Mouse (Mus musculus): ENCODE results near the gene Grik4. TPM values are rescaled to one million over a fixed set of nuclear protein-coding genes. Genes with fewer than 3 reads are reported as not detected.

Grik4 gene
- polyA plus RNA-seq, 1 experiment, result 0.35 TPM

GRCm38 (mm10) chr9:42861711-42862110, 82.6 kb downstream of the Grik4 start:
- no peaks in the 10 kb centered on the region for H3K36me3 ChIP-seq (ENCODE audit: control insufficient read depth, insufficient read depth, low read length)
- peaks cover 5% of the 10 kb centered on the region for H3K4me1 ChIP-seq (ENCODE audit: control insufficient read depth, insufficient read depth, insufficient read length, low read length)
- H3K4me3 ChIP-seq (ENCODE audit: low read depth, low read length), result no peak overlapping the region
- H3K27me3 ChIP-seq (ENCODE audit: control insufficient read depth, insufficient read depth, low read length), result no peaks in the 10 kb centered on the region
- WGBS, result 66% methylated on average over 6 of the region's 6 CpGs
- no peak overlapping the region for H3K27ac ChIP-seq (ENCODE audit: insufficient read depth, low read depth, low read length)
- no peak for TF ChIP-seq CTCF (IDR thresholded peaks at IDR 0.05; ENCODE audit: extremely low read depth, insufficient read length, insufficient replicate concordance, low read depth, low read length)
- TF ChIP-seq POLR2A (IDR thresholded peaks at IDR 0.05; ENCODE audit: low read depth, low read length), result no peak

GRCm38 (mm10) chr9:42861238-42861637, 83.1 kb downstream of the Grik4 start:
- 38% methylated on average over 11 of the region's 11 CpGs for WGBS
- Histone ChIP-seq H3K27ac (ENCODE audit: insufficient read depth, low read depth, low read length) (no peak overlapping the region), H3K4me1 (ENCODE audit: control insufficient read depth, insufficient read depth, insufficient read length, low read length) (peaks cover 5% of the 10 kb centered on the region), H3K27me3 (ENCODE audit: control insufficient read depth, insufficient read depth, low read length) (no peaks in the 10 kb centered on the region), H3K4me3 (ENCODE audit: low read depth, low read length) (no peak overlapping the region), H3K36me3 (ENCODE audit: control insufficient read depth, insufficient read depth, low read length) (no peaks in the 10 kb centered on the region)
- no peak for TF ChIP-seq POLR2A (IDR thresholded peaks at IDR 0.05; ENCODE audit: low read depth, low read length)
- TF ChIP-seq CTCF (IDR thresholded peaks at IDR 0.05; ENCODE audit: extremely low read depth, insufficient read length, insufficient replicate concordance, low read depth, low read length), result no peak

- Histone ChIP-seq H3K4me3 (ENCODE audit: low read depth, low read length) (no peak overlapping the region), H3K27ac (ENCODE audit: insufficient read depth, low read depth, low read length) (no peak overlapping the region), H3K27me3 (ENCODE audit: control insufficient read depth, insufficient read depth, low read length) (no peaks in the 10 kb centered on the region), H3K4me1 (ENCODE audit: control insufficient read depth, insufficient read depth, insufficient read length, low read length) (peaks cover 2% of the 10 kb centered on the region; the same call in 1 of the 2 replicates), H3K36me3 (ENCODE audit: control insufficient read depth, insufficient read depth, low read length) (no peaks in the 10 kb centered on the region)
- WGBS, result 72% methylated on average over 10 of the region's 10 CpGs
- TF ChIP-seq POLR2A (IDR thresholded peaks at IDR 0.05; ENCODE audit: low read depth, low read length) (no peak), CTCF (IDR thresholded peaks at IDR 0.05; ENCODE audit: extremely low read depth, insufficient read length, insufficient replicate concordance, low read depth, low read length) (no peak)
These were observed 84.1 kb downstream of the Grik4 start for GRCm38 (mm10) chr9:42859959-42860794.

- Histone ChIP-seq H3K36me3 (ENCODE audit: control insufficient read depth, insufficient read depth, low read length) (no peaks in the 10 kb centered on the region), H3K4me3 (ENCODE audit: low read depth, low read length) (no peak overlapping the region), H3K27ac (ENCODE audit: insufficient read depth, low read depth, low read length) (no peak overlapping the region), H3K4me1 (ENCODE audit: control insufficient read depth, insufficient read depth, insufficient read length, low read length) (no peaks in the 10 kb centered on the region), H3K27me3 (ENCODE audit: control insufficient read depth, insufficient read depth, low read length) (no peaks in the 10 kb centered on the region)
- TF ChIP-seq CTCF (IDR thresholded peaks at IDR 0.05; ENCODE audit: extremely low read depth, insufficient read length, insufficient replicate concordance, low read depth, low read length), result no peak
- TF ChIP-seq POLR2A (IDR thresholded peaks at IDR 0.05; ENCODE audit: low read depth, low read length), result no peak
- 74% methylated on average over 4 of the region's 4 CpGs for WGBS
These were observed 85.1 kb downstream of the Grik4 start for GRCm38 (mm10) chr9:42858998-42859690.

GRCm38 (mm10) chr9:42858576-42858975, 85.7 kb downstream of the Grik4 start:
- H3K36me3 ChIP-seq (ENCODE audit: control insufficient read depth, insufficient read depth, low read length), result no peaks in the 10 kb centered on the region
- no peak overlapping the region for H3K27ac ChIP-seq (ENCODE audit: insufficient read depth, low read depth, low read length)
- 73% methylated on average over 3 of the region's 3 CpGs for WGBS
- H3K27me3 ChIP-seq (ENCODE audit: control insufficient read depth, insufficient read depth, low read length), result no peaks in the 10 kb centered on the region
- TF ChIP-seq CTCF (IDR thresholded peaks at IDR 0.05; ENCODE audit: extremely low read depth, insufficient read length, insufficient replicate concordance, low read depth, low read length) (no peak), POLR2A (IDR thresholded peaks at IDR 0.05; ENCODE audit: low read depth, low read length) (no peak)
- no peaks in the 10 kb centered on the region for H3K4me1 ChIP-seq (ENCODE audit: control insufficient read depth, insufficient read depth, insufficient read length, low read length)
- no peak overlapping the region for H3K4me3 ChIP-seq (ENCODE audit: low read depth, low read length)

GRCm38 (mm10) chr9:42857756-42858155, 86.5 kb downstream of the Grik4 start:
- Histone ChIP-seq H3K36me3 (ENCODE audit: control insufficient read depth, insufficient read depth, low read length) (no peaks in the 10 kb centered on the region), H3K27ac (ENCODE audit: insufficient read depth, low read depth, low read length) (no peak overlapping the region), H3K4me1 (ENCODE audit: control insufficient read depth, insufficient read depth, insufficient read length, low read length) (no peaks in the 10 kb centered on the region), H3K27me3 (ENCODE audit: control insufficient read depth, insufficient read depth, low read length) (no peaks in the 10 kb centered on the region), H3K4me3 (ENCODE audit: low read depth, low read length) (no peak overlapping the region)
- TF ChIP-seq CTCF (IDR thresholded peaks at IDR 0.05; ENCODE audit: extremely low read depth, insufficient read length, insufficient replicate concordance, low read depth, low read length), result no peak
- TF ChIP-seq POLR2A (IDR thresholded peaks at IDR 0.05; ENCODE audit: low read depth, low read length), result no peak
- 79% methylated on average over 3 of the region's 3 CpGs for WGBS

DNA sequence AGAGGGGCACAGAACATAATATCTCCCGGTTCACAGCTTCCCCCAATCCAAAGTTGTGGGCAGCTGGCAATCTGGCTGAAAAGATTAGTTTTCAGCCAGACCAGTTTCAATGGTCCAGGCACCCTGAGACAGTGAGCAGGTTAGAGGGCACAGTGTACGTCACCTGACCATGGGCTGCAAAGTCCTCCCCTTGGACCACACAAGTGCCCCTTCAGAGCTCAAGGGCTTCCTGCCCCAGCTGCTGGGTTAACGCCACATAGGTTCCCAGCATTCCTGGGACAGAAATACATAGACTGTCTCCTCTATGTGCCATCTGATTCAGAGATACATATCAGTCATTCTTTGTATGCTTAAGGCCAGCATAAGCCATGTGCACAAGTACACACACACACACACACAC, 91.2 kb downstream of the Grik4 start:
- Histone ChIP-seq H3K4me1 (ENCODE audit: control insufficient read depth, insufficient read depth, insufficient read length, low read length) (no peaks in the 10 kb centered on the region), H3K27ac (ENCODE audit: insufficient read depth, low read depth, low read length) (no peak overlapping the region), H3K27me3 (ENCODE audit: control insufficient read depth, insufficient read depth, low read length) (no peaks in the 10 kb centered on the region), H3K36me3 (ENCODE audit: control insufficient read depth, insufficient read depth, low read length) (no peaks in the 10 kb centered on the region), H3K4me3 (ENCODE audit: low read depth, low read length) (no peak overlapping the region)
- TF ChIP-seq CTCF (IDR thresholded peaks at IDR 0.05; ENCODE audit: extremely low read depth, insufficient read length, insufficient replicate concordance, low read depth, low read length), result no peak
- no peak for TF ChIP-seq POLR2A (IDR thresholded peaks at IDR 0.05; ENCODE audit: low read depth, low read length)
- 85% methylated on average over 3 of the region's 3 CpGs for WGBS
